Mouse (Mus musculus) G1E-ER4 (cell line): Measurements from ENCODE around the gene Cadm4. TPM values are rescaled to one million over a fixed set of nuclear protein-coding genes. Genes with fewer than 3 reads are reported as not detected.

Source experiments
- GATA1 ChIP-seq: IDR thresholded peaks from one replicate; pipeline ENCODE4 v1.8.0; 2012; ENCODE audit warnings: low read length, inconsistent platforms
- polyA plus RNA-seq: library from polyadenylated mRNA; stranded (reverse); fragments of >175 nt; gene quantifications from 2 replicates; pipeline ENCODE4 v1.2.3, GENCODE M21; 2012

Gene Cadm4
- 0.05 and 0.08 TPM in 2 replicates for polyA plus RNA-seq

- TF ChIP-seq GATA1: no peak
Measured at GRCm38 (mm10) chr7:24481474-24482207, at the start of gene Cadm4. Cadm4 (plus strand) TSS chr7:24482023.

GRCm38 (mm10) chr7:24435305-24435704 lies 46.5 kb upstream of the Cadm4 start:
- no peak for TF ChIP-seq GATA1

DNA sequence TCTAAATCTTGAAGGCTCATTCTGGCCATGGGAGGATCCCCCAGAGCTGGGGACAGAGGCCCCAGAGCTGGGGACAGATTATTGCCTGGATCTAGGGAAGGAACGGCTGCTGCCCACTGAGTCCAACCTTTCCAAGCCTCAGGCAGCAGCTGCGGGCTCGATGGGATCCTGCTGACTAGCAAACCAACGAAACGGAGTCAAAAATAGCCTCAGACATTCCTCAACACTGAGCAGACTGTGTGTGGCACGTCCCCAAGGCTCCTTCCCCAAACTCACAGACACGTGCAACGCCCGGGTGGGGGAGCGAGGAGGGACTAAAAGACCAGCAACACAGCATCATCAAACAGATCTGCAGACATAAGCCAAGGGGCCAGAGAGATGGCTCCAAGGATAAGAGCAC lies 43.8 kb upstream of the Cadm4 start:
- no peak for TF ChIP-seq GATA1

DNA sequence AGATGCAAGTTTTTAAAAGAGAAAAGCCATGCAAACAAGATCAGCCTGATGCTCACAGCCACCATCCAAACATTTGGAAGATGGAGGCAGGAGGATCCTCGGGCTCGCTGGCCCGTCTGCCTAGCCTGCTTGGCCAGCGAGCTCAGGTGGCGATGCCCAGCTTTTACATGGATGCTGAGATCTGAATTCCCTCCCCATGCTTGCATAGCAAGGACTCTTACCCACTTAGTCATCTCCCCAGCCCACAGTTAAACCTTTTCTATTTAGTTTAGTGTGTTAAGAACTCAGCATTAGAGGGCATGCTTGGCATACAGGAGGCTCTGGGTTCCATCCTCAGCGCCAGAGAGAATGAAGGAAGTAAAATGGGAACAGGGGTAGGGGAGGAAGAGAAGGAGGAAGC lies 42.6 kb upstream of the Cadm4 start:
- no peak for TF ChIP-seq GATA1

GRCm38 (mm10) chr7:24439891-24440290 lies 41.9 kb upstream of the Cadm4 start:
- no peak for TF ChIP-seq GATA1

DNA sequence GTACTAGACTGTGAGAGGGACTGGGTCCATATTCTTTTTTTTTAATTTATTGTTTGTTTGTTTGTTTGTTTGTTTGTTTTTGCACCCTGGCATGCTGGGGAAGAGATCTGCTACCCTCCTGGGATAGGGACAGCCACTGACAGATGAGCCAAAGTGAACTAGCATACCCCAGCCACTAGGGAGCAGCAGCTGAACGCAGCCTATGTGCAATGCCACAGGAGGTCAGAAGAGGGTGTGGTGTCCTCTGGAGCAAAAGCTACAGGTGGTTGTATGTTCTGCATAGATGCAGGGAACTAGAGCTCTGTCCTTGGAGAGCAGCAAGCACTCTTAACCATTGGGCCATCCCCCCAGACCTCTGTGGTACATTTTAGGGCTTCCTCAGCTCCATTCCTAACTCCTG lies 40.0 kb upstream of the Cadm4 start:
- TF ChIP-seq GATA1: no peak

- TF ChIP-seq GATA1: no peak
Measured at GRCm38 (mm10) chr7:24442313-24442712, 39.5 kb upstream of the Cadm4 start.

DNA sequence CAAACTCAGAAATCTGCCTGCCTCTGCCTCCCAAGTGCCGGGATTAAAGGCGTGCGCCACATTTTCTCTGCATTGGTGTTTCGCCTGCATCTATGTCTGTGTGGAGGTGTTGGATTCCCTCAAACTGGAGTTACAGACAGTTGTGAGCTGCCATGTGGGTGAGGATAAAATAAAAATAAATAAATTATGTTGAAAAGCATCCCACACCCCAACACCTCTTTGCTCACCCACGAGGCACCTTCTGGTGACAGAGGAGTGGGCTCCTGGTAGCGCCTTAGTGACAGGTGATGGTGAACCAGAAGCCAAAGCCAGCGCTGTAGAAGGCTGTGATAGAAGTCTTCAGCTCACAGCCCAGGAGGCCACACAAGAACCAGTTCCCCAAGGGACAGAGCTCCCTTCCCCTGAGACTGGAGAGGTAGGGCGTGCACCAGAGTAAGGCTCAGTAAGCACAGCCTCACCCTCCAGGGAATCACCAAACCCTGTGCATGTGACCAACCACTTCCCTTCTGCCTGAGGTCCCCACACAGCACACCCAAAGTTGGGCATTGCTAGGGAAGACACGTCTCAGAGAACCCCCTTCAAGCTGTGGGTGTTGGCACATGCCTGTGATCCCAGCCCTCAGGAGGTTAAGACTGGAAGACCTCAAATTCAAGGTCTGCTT lies 36.4 kb upstream of the Cadm4 start:
- no peak for TF ChIP-seq GATA1

- TF ChIP-seq GATA1: no peak
Measured at GRCm38 (mm10) chr7:24446697-24447340, 35.0 kb upstream of the Cadm4 start.

DNA sequence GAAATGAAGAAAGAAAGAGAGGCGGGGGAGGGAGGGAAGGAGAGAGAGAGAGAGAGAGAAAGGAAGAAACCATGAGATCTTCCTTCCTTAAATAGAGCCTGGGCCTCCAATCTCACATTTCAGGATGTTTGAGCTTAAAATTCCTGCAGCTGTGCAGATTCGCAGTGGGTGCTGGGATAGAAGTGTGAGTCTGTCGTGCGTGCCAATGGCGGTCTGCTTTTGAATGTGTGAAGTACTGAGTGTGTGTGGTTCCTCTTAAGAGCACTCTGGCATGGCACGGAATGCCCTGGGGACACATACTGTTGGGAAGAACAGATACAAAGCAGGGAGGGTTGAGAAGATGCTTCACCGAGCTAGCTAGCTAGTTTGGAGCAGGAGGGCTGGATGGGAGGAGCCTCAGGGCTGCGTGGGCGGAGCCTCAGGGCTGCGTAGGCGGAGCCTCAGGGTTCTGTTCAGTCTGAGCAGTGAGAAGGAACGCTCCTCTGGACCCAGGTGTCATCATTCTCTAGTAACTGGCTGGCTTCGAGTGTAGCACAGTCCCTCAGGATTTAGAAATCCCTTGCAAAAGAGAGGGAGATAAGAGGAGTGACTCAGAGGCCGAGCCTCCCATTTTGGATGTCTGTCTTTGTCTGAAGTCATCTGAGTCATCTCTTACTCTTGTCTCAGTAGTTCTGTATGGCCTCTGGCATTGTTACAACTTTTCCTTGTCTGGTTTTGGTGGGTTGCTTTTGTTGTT lies 32.9 kb upstream of the Cadm4 start:
- TF ChIP-seq GATA1: no peak

- TF ChIP-seq GATA1: no peak
Measured at GRCm38 (mm10) chr7:24450585-24451017, 31.2 kb upstream of the Cadm4 start.

- no peak for TF ChIP-seq GATA1
Measured at GRCm38 (mm10) chr7:24451855-24452311, 29.9 kb upstream of the Cadm4 start, which contains the start of gene Irgc1. Irgc1 (minus strand) TSS chr7:24452297.

- TF ChIP-seq GATA1: no peak
Measured at GRCm38 (mm10) chr7:24454199-24454598, 27.6 kb upstream of the Cadm4 start.

DNA sequence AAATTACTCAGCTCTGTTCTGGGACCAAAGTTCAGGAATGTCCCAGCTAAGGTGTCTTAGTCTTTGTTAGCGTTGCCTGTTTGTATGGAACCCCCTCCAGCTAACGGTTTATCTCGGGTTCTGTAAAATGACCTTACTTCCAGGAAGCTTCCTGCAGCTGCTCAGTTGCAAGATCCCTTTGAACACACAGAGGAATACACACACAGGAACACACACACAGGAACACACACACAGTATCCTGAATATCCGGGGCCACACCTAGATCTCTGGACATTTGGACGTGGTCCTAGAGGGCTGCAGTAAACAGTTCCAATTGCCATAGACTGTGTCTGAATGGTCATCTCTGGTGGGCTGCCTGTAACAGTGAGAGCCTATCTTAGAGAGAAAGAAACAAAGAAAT lies 26.1 kb upstream of the Cadm4 start:
- TF ChIP-seq GATA1: no peak

DNA sequence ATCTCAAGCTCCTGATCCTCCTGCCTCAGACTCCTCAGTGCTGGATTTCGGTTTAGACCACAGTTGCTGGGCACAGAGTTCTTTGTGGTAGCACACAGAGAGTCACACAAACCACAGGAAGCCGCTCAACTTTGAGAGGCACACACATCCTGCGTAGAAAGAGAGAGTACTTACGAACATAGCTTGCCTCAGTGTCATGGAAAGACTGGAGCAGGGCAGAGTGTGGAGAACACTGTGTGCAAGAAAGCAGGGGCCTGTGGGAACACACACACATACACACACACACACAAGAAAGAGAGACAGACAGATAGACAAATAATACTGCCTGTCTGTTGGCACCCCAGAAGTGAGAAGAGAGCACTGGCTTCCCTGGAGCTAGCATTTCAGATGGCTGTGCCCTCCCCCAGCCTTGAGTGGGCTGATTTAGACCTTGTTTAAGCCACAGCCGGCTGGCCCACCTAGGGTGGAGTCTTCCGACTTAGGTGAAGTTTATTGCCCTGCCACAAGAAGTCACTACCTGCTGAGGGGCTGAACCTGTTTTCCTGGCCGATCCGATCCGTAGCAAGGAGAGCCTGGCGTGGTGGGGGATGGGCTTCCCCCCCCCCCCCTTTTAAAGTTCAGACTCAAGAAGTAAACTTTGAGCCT lies 24.0 kb upstream of the Cadm4 start:
- TF ChIP-seq GATA1: no peak

- no peak for TF ChIP-seq GATA1
Measured at GRCm38 (mm10) chr7:24459440-24459839, 22.4 kb upstream of the Cadm4 start.
